Mouse (Mus musculus) kidney, embryonic 14.5 days (tissue): Measurements from ENCODE around the gene Pde4c. TPM values are rescaled to one million over a fixed set of nuclear protein-coding genes. Genes with fewer than 3 reads are reported as not detected.
A peak's percentile ranks its signal among the peaks of the same experiment; 100 is the strongest.

Experiments used
- ATAC-seq: fragments of 200-750 bp; cut with Nextera tagmentation; 2 replicates; pipeline ENCODE4 v1.8.0; 2017; ENCODE audit warnings: moderate number of reproducible peaks, mild to moderate bottlenecking, moderate TSS enrichment, moderate library complexity; ENCODE audit not compliant: low FRiP score, low TSS enrichment
- H3K27ac ChIP-seq: fragments of 300-500 bp; sonication (generic); 2 replicates; pipeline ENCODE4 v1.5.1; 2014; ENCODE audit warnings: low read depth, mild to moderate bottlenecking, low read length, moderate library complexity, mixed read lengths
- H3K27me3 ChIP-seq: fragments of 300-500 bp; sonication (generic); 2 replicates; pipeline ENCODE4 v1.6.1; 2014; ENCODE audit warnings: mild to moderate bottlenecking, low read length; ENCODE audit not compliant: control insufficient read depth, insufficient read depth
- H3K36me3 ChIP-seq: fragments of 300-500 bp; sonication (generic); 2 replicates; pipeline ENCODE4 v1.6.1; 2014; ENCODE audit warnings: low read length, mixed read lengths; ENCODE audit not compliant: control insufficient read depth, insufficient read depth
- H3K4me1 ChIP-seq: fragments of 300-500 bp; sonication (generic); 2 replicates; pipeline ENCODE4 v1.6.1; 2014; ENCODE audit warnings: low read length, mixed read lengths; ENCODE audit not compliant: control insufficient read depth, insufficient read depth
- H3K4me2 ChIP-seq: fragments of 300-500 bp; sonication (generic); replicated peaks from 2 replicates; pipeline ENCODE4 v1.6.1; 2014; ENCODE audit warnings: low read depth, mild to moderate bottlenecking, low read length
- H3K4me3 ChIP-seq: fragments of 300-500 bp; sonication (generic); 2 replicates; pipeline ENCODE4 v1.5.1; 2014; ENCODE audit warnings: mild to moderate bottlenecking, low read length
- H3K9ac ChIP-seq: fragments of 300-500 bp; sonication (generic); 2 replicates; pipeline ENCODE4 v1.6.1; 2014; ENCODE audit warnings: low read depth, mild to moderate bottlenecking, low read length, moderate library complexity
- H3K9me3 ChIP-seq: fragments of 300-500 bp; sonication (generic); 2 replicates; pipeline ENCODE4 v1.6.1; 2016; ENCODE audit warnings: low read length; ENCODE audit not compliant: control insufficient read depth
- WGBS: fragments of 180-500 bp; shearing (Covaris S2); extraction: QIAGEN DNeasy Blood & Tissue Kit; methylation state at CpG from one replicate; pipeline ENCODE4 v1.1.7; 2014; 5-methylcytosine and 5-hydroxymethylcytosine counted together
- polyA plus RNA-seq: library from polyadenylated mRNA; unstranded; fragments of >200 nt; fragmentation: Nextera tagmentation; extraction: Ambion mirVana; gene quantifications from 2 replicates; pipeline ENCODE4 v1.2.1, GENCODE M21; 2014

Pde4c gene
- polyA plus RNA-seq, 1 experiment from 2014 or later: 4.0 TPM

GRCm38 (mm10) chr8:70695318-70696018, 28.1 kb upstream of the Pde4c start:
- Histone ChIP-seq H3K9me3 (no peaks in the 10 kb centered on the region), H3K9ac (peak overlapping the region; percentile 52), H3K4me3 (peak overlapping the region; percentile 9), H3K27me3 (no peaks in the 10 kb centered on the region), H3K27ac (peak overlapping the region; percentile 92), H3K4me2 (peak overlapping the region; percentile 21), H3K36me3 (no peaks in the 10 kb centered on the region), H3K4me1 (peaks cover 54% of the 10 kb centered on the region)
- ATAC-seq: no peak
- whole genome bisulfite sequencing: 20% methylated on average over 32 of the region's 32 CpGs

- Histone ChIP-seq H3K27ac (peak overlapping the region; percentile 92), H3K27me3 (no peaks in the 10 kb centered on the region), H3K4me2 (peak overlapping the region; percentile 43), H3K36me3 (peaks cover 2% of the 10 kb centered on the region; the same call in 1 of the 2 replicates), H3K4me3 (peak overlapping the region; percentile 14; the same call in 1 of the 2 replicates), H3K9ac (peak overlapping the region; percentile 52), H3K4me1 (peaks cover 56% of the 10 kb centered on the region), H3K9me3 (no peaks in the 10 kb centered on the region)
- 0 out of 2 replicates have a peak, but pooled peaks have one; percentile 2 for ATAC-seq
- 4% methylated on average over 31 of the region's 31 CpGs for WGBS
Observed at GRCm38 (mm10) chr8:70696019-70696885, 27.3 kb upstream of the Pde4c start.

DNA sequence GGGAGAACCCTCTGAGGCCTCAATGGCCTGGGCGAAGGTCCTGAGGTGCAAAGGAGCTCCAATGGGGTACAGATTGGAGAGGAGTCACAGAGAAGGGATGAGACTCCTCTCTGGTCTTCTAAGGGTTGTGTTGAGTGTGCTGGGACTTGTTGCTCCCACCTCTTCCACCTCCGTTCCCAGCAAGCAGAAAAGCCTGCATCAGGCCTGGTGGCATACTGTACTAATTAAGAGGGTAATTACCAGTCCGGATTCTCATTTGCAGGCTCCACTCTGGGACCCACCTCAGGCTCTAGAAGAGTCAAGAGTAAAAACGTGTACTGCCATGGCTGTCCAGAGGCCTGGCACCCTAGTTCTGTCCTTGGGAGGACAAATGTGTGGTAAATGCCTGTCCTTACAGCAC, 26.6 kb upstream of the Pde4c start:
- peak overlapping the region; percentile 43 for H3K4me2 ChIP-seq
- H3K4me1 ChIP-seq: peaks cover 56% of the 10 kb centered on the region
- H3K4me3 ChIP-seq: peak overlapping the region; percentile 14; the same call in 1 of the 2 replicates
- no peak for ATAC-seq
- peak overlapping the region; percentile 52; the same call in 1 of the 2 replicates for H3K9ac ChIP-seq
- H3K9me3 ChIP-seq: no peaks in the 10 kb centered on the region
- peaks cover 6% of the 10 kb centered on the region; the same call in 1 of the 2 replicates for H3K36me3 ChIP-seq
- H3K27ac ChIP-seq: peak overlapping the region; percentile 92
- no peaks in the 10 kb centered on the region for H3K27me3 ChIP-seq
- 39% methylated on average over 4 of the region's 4 CpGs for WGBS

DNA sequence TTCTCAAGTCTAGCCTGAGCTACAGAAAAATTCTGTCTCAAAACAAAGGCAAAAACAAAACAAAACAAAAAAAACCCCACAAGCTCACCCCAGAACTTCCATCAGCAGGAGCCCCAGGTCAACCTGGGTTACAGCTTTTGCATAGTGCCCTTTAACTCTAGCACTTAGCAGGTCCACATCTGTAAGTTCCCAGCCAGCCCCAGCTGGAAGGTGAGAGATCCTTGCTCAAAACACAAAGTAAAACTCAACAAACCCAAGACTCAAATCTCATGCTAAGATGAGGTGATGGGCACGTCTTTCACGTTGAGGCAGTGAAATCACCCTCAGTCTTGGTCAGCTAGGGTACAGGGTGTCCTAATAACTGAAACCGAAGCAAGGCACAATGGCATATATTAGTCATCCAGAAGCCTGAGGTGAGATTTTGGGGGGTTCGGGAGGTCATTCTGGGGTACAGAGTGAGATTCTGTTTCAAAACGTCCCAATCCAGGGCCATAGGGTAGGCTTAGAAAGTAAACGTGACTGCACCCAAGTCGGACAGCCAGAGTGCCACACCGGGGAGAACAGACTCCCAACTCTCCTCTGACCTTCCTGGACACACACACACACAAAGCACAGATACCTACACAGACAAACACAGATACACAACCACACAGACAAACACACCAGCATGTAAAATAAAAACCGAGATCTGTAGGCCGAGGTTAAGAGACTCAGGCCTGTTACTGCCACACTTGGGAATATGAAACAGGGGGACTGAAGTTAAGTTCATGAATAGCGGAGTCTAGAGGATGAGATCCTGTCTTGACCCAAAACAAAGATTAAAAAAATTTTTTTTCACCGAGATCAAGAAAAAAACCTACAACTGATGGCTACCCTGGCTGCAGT, 25.9 kb upstream of the Pde4c start:
- Histone ChIP-seq H3K36me3 (peaks cover 9% of the 10 kb centered on the region; the same call in 1 of the 2 replicates), H3K27me3 (no peaks in the 10 kb centered on the region), H3K4me3 (peak overlapping the region; percentile 97; the same call in 1 of the 2 replicates), H3K9ac (peak overlapping the region; percentile 100; the same call in 1 of the 2 replicates), H3K9me3 (no peaks in the 10 kb centered on the region), H3K4me1 (peaks cover 49% of the 10 kb centered on the region), H3K4me2 (peak overlapping the region; percentile 43), H3K27ac (peak overlapping the region; percentile 92)
- WGBS: 69% methylated on average over 12 of the region's 12 CpGs
- no peak for ATAC-seq

DNA sequence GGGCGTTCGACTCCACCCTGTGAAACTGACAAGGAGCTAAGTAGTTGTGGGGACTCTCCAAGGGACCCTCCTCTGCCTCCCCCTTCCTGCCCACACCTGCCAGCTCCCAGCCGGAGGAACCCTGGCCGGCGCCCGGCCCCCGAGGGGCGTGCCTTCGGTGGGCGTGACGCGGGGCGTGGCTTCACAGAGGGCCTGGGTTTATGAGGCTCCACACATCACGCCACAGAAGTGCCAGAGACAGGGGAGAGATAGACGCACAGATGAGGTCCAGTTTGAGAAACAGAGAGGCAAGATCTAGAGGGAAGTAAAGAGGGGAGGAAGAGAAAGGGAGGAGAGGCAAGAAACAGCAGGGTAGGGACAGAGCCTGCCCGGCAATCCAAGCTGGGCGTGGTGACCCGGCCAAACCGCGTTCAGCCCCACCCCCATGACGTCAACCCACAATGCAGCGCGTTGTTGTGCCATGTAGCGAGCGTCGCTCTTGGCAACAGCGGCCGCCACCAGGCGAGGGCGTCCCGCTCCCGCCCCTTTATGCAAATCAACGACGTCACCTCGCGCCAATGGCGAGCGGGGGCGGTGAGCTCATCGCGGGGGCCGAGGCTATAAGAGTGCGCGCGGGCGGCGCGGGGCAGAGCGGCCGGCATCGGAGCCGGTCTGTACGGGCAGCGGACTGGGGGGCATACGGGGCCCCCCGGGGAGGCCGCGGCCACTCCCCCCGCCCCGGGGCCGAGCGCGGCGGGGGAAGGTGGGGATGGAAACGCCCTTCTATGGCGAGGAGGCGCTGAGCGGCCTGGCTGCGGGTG, 25.0 kb upstream of the Pde4c start, which contains the start of gene Jund:
Gene Jund (plus strand): TSS at position 640 of the 800 bp plus-strand sequence.
- Histone ChIP-seq H3K9ac (peak within 1 kb of the TSS; percentile 100), H3K4me3 (peak within 1 kb of the TSS; percentile 97), H3K4me2 (peak within 1 kb of the TSS; percentile 54), H3K4me1 (peaks cover 46% of the 10 kb centered on the region), H3K9me3 (no peaks in the 10 kb centered on the region), H3K27me3 (no peaks in the 10 kb centered on the region), H3K36me3 (peaks cover 13% of the 10 kb centered on the region; the same call in 1 of the 2 replicates), H3K27ac (peak within 1 kb of the TSS; percentile 99)
- WGBS: under 1% methylated on average over 54 of the region's 69 CpGs
- ATAC-seq: peak; percentile 87

DNA sequence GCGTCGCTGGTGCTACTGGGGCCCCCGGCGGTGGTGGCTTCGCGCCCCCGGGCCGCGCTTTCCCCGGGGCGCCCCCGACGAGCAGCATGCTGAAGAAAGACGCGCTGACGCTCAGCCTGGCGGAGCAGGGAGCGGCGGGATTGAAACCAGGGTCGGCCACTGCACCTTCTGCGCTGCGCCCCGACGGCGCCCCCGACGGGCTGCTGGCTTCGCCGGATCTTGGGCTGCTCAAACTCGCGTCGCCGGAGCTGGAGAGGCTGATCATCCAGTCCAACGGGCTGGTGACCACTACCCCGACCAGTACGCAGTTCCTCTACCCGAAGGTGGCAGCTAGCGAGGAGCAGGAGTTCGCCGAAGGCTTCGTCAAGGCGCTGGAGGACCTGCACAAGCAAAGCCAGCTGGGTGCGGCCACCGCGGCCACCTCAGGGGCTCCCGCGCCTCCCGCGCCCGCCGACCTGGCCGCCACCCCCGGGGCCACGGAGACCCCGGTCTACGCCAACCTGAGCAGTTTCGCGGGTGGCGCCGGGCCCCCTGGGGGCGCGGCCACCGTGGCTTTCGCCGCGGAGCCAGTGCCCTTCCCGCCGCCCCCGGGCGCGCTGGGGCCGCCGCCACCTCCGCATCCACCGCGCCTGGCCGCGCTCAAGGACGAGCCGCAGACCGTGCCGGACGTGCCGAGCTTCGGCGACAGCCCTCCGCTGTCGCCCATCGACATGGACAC, 24.2 kb upstream of the Pde4c start:
- Histone ChIP-seq H3K9ac (peak overlapping the region; percentile 100), H3K4me3 (peak overlapping the region; percentile 97), H3K27ac (peak overlapping the region; percentile 99), H3K4me1 (peaks cover 43% of the 10 kb centered on the region), H3K36me3 (peaks cover 18% of the 10 kb centered on the region; the same call in 1 of the 2 replicates), H3K9me3 (no peaks in the 10 kb centered on the region), H3K27me3 (no peaks in the 10 kb centered on the region), H3K4me2 (peak overlapping the region; percentile 54)
- ATAC-seq: peak; percentile 5
- 1% methylated on average over 83 of the region's 89 CpGs for WGBS

DNA sequence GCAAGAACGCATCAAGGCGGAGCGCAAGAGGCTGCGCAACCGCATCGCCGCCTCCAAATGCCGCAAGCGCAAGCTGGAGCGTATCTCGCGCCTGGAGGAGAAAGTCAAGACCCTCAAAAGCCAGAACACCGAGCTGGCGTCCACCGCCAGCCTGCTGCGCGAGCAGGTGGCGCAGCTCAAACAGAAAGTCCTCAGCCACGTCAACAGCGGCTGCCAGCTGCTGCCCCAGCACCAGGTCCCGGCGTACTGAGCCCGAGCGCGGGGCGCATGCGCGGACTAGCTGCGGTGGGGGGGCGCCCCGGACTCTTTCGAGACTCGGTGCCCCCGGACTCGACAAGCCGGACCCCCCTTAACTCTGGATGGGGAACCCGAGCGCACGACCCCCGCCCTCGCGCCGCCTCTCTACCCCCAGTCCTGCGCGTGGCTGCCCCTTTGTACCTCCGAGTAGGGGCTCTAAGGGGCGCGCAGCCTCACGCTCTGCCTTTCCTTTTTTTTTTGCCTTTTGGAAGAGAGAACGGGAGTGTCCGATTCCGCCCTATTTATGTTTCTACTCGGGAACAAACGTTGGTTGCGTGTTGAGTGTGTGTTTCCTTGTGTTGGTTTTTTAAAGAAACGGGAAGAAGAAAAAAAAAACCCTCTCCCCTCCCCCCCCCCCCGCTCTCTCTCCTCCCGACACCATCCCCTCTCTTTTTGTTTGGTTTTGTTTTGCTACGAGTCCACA, 23.5 kb upstream of the Pde4c start:
- peak overlapping the region; percentile 54 for H3K4me2 ChIP-seq
- H3K4me1 ChIP-seq: peaks cover 41% of the 10 kb centered on the region
- peak overlapping the region; percentile 99 for H3K27ac ChIP-seq
- ATAC-seq: no peak
- H3K9me3 ChIP-seq: no peaks in the 10 kb centered on the region
- 1% methylated on average over 56 of the region's 59 CpGs for WGBS
- H3K4me3 ChIP-seq: peak overlapping the region; percentile 97
- H3K9ac ChIP-seq: peak overlapping the region; percentile 100
- no peaks in the 10 kb centered on the region for H3K27me3 ChIP-seq
- H3K36me3 ChIP-seq: peaks cover 18% of the 10 kb centered on the region; the same call in 1 of the 2 replicates
